Mouse (Mus musculus) adrenal gland, adult 8-10 months (tissue): ENCODE measurements at regions not wholly inside any gene's neighbourhood (a gene's known extent, or its start where the extent isn't known, plus 50 kb on each side); places are given as distances from the start of the nearest gene placed in this dataset.
"Not testable (repeated sequence)": the region's sequence is repeated elsewhere in the genome, so short reads cannot be mapped to it uniquely, and the experiment has no call there.

ENCODE experiments used
- DNase-seq: peaks from one replicate; pipeline ENCODE4 v3.0.0; 2022

DNA sequence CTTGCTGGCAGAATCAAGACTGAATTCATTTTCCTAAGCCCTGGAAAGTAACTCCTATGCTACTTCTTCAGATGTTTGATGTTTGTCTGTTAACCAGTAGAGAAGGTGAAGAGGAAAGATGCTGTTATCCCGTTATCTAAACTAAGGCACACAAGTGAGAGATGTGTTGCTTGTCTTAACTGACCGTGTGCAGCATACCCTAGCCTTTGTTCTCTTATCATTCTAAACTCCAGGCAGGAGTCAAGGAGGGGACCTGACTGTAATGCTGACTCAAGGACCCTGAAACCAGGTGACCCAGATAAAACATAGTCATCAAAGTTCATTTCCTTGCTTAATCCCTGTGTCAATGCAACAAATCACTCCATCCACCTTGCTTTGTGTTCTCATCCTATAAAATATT, 136.7 kb downstream of the Car2 start:
- DNase-seq: no peak

DNA sequence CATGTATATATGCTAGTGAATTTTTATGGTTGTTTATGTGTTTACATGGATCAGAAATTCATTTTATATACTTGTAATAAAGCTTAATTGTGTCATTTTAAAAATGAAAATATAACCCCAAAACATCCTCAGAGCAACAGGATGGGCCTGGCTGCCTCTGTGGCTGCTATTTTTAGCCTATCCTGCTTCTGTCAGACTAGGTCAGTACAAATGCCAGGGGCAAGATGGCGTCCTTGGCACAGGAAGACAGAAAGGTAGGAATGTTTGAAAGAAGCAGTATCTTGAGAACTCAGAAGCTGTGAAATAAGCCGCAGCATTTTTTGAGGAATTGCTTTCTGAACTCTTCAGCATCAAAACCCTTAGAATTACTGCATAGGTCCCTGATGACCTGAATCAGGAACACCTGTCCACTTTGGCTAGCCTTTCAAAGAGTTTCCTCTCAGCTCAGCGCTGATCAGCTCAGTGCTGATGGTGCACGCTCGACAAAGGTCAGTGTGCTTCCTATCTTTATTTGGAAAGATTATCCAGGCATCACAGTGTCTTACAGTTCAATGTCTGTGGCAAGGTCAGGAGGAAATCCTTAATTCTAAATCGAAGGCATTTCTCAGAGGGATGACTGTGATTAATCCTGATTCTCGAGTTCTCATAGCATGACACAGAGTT, 154.9 kb downstream of the Car2 start:
- peak; percentile 28 for DNase-seq

DNA sequence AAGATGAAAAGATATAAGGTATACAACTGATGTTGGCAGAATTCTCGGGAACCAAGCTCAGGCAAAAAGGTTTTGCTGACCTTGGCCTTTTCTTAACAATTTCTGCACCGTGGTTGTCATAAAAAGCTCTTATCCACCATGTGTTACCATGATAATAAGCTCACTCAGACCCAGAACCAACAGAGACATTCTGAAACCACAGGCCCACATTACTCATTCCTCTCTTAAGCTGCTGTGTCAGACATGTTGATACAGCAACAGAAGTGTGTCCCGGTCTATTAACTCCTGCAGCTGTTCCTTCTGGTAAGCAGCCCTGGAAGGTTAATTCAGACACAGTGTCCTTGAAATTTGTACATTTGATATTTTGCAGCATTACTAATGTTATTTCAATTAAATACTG, 167.9 kb downstream of the Car2 start:
- DNase-seq: no peak

DNA sequence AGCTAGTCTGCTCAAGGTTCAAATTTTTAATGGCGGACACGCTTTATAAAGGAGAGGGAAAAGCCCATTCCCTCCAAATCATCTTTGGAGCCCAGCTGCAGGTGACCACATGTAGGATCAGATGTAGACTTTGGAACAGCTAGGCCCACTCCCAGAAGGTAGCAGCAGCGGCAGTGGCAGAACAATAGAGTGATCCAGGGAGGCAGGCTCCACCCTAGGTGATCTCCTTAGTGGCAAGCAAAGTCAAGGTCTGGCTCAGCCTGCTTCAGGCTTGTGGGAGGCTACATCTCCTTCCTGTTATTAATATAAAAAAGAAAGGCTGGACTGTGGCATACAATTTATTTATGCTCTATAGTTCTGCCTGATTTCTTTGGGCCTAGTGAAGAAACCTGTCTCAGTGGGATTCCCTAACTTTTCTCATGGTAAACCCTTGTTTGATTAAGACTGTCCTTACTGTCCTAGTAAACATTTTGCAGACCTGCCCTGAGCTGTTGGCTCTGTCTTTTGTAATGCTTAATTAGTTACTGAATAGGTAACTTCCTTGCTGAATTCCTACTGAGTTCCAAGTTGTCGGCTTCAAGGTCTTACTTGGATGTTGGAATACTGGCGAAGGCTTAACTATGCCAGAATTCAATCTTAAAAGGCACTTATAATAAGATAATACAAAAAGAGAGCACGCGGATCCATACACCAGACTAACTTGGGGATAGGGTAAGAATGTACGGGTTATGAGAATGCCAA, 169.6 kb downstream of the Car2 start:
- not testable (repeated sequence) for DNase-seq

DNA sequence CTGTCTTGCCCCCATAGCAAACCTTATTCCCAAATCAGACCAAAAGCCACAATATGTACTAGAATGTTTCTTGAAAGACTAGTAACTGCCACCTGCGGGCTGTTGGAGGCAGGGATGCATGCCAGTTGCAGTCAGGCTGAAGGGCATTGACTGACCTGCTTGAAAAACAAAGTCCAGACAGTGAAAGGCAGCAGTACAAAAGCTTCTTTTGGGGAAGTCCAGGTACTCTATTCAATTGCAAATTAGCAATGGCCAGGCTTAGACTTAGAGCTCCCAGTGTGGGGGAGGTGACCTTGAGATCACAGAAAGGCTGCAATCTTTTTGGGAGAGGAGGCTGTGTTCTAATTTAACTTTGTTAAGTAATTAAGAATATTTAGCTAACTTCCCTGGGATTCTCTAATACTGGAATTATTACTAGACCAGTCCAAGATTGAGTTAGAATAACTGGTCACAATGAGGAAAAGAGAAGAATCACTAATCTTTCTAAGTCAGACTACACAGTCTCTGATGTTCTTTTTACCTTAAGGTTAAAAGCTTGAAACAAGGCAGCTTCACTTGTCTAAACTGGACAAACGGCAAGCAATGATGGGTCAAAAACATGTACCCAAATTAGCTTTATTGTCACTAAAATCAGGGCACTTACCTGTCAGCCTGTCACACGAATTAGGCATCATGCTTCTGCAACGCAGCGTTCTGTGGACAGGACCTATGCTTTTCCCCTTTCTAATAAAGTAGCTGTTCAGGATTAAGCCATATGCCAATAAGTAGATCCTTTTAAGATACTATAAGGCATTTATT, 170.9 kb downstream of the Car2 start:
- not testable (repeated sequence) for DNase-seq

DNA sequence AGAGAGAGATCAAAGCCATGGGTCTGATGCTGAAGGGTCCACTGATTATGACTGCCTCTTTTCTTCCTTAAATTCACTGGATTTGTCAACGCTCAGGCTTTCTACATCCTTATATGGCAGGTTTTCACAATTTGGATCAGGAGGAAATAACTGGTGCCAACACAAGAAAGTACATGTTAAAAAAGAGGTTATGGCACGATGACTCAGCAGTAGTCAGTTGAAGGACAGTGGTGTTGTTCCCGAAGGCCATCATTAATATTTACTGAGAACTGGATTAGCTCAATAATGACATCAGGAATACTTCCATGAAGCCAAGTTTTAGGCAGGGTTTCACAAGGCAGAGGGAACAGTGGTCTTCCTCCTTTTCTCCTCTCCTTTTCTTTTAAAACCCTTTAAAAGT, 179.6 kb downstream of the Car2 start:
- DNase-seq: no peak

DNA sequence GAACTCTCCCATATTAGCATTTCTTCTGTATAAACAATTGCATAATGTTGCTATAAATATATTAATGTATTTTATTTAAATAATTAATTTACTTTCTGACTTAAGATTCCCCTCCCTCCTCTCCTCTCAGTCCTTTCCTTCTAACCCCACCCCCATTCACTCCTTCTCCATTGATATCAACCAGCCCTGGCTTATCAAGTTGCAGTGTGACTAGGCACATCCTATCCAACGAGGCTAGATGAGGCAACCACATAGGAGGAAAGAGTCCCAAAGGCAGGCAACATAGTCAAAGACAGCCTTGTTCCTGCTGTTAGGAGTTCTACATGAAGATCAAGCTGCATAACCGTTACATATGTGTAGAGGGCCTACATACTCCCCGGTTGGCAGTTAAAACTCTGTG, 182.2 kb downstream of the Car2 start:
- DNase-seq: no peak

DNA sequence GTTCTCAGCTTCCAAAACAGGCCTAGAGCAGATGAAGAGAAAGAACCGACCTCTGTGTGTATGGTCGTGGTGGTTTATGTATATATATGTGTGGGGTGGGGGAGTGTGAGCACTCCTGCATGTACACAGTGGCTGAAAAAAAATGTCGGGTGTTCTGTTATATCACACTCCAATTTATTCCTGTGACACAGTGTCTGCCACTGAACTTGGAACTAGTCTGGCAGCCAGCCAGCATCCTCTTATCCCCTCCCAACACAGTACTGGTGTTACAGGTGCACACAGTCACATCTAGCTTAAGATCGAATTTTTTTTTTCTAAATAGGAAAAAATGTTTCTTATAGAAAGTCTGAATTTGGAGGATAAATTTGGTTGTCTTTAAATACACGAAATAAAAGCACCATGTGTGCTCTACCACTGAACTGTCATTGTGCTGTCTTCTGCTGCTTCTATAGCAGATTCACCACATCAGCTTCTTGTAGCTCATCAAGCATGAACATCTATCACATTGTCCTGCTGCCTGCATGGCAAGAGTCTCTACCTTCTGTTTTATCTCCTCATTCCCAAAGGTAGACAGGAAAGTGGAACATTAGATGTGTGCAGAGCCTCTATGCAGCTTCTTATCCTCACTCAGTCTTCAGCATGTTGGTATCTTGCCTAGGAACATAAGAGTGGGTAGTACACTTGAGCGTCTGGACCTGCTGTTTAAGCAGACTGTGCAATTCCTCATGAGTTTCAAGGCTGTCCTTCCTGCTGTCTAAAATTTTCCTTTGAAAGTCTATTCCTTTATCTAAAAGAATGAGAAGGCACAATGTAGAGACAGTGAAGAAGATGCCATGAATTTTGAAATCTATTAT, 185.2 kb downstream of the Car2 start:
- no peak for DNase-seq

DNA sequence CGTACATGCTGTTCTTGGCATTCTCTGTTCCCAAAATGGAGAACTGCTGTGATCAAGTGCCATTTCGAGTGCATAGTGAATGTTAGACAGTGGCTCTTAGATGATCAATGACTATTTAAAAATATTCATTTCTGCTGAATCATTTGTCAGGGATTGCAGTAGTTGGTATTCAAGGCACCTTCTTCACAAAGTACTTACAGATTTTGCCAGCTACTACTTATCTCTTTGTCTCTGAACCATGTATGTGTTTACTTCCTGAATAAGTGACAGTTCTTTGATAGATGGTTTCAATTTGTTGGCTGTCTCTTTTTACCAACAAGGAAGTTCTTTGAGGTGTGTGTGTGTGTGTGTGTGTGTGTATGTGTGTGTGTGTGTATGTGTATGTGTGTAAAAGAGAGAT, 187.3 kb downstream of the Car2 start:
- no peak for DNase-seq

DNA sequence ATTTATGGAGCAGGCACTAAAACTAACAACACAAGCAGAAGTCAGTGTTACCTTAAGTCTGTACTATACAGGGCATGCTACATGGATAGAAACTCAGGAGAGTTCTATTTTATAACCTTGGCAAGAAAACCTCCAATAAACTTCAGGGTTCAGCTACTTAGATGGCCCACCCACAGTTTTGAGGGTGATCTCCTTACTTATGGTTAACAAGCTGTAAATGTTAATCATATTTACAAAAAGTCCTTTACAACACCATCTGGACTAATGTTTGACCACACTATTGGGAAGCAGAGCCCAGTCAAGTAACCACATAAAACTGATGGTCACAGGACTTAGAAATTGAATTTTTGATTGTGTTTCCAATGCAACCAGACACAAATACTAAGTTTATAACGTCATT, 187.8 kb downstream of the Car2 start:
- DNase-seq: no peak

DNA sequence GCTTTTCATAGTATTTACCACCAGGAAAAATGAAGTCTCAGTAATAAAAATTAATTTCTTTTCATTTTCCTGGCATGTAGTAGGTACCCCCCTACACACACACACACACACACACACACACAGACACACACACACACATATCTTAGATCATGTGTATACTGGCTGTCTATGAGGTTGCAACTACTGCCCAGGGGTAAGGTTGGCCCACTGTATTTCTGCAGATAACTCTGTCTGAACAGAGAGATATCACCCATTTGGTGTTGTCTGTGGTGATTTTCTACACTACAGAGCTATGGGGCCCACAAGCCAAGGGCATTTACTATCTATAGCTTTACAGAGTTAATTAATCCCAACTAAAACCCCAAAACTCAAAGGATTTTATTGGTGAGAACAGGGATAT, 188.9 kb downstream of the Car2 start:
- no peak for DNase-seq

DNA sequence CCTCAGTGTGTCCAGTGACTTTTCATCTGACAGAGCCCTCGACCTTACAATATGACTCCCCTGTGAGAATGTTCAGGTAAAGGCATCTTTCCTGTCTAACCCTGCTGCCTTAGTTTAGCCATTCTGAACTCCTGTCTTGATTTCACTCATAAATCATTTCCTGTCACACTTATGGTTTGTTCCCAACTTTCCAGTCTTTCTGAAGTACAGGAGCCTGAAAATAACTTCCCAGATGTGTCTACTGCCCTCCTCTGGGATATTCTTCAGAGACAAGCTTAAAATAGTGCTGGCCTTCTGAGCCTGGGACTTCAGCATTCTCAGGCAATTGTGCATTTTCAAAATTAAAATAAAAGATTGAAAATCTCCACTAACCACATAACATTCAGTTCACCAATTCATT, 204.1 kb downstream of the Car2 start:
- no peak for DNase-seq

DNA sequence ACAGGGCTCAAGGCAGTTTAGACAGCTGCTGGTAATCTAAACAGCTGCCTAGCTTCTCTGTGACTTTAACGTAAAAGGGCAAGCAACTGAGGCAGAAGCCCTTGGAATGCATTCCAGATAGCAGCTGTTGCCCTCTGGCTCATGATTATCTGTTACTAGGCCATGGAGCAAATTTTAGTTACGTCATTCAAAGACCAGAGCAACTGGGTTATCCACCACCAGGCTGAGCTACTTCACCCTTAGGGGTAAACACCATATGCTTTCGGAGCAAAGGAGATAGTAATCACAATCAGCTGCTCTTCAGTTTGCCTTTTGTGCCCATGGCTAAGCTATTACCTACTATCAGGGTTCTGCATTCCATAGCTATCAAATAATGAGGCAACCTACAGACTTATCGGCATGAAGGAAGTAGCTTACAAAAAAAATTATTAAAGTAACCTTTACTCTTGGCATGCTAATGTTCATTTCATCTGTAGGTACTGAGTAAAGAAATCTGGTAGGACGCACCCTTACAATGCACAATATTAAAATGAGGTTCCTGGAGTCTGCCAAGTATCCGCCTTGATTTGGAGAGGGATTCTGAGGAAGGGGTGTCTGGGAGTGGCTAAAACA, 212.2 kb downstream of the Car2 start:
- DNase-seq: no peak

DNA sequence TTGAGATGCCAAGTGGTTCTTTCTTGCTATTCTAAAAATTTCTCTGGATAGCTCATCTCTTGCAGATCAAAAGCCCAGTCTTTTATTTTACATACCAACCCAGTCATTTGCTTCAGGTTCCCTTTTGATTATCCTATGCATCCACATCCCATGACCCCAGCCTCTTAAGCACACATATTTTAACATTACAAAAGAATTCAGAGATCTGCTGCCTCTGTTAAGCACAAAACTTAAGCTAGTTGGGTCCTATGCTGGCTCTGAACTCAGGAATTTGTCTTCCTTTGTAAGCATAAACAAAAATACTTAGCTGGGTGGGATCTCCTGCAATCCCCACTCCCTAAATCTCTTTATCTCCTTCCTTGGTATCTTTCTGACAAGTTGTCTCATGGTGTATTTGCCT, 212.9 kb downstream of the Car2 start:
- no peak for DNase-seq

DNA sequence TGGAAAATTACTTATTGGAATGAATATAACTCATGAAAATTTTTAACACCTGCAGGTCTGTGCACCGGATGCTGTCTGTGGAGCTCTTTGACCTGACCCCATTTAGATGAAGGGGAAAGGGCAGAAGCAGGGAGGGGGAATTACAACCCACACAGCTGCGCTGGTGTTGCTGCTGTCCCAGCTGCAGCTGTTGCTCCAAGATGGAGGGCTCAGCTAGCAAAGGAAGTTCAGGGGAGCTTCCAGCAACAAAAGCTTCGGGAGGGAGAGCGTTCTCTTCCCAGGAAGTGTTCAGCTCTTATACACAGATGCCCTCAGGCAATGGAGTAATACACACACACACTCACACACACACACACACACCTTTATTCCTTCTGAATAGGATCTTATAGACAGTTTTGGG, 219.6 kb downstream of the Car2 start:
- DNase-seq: no peak

DNA sequence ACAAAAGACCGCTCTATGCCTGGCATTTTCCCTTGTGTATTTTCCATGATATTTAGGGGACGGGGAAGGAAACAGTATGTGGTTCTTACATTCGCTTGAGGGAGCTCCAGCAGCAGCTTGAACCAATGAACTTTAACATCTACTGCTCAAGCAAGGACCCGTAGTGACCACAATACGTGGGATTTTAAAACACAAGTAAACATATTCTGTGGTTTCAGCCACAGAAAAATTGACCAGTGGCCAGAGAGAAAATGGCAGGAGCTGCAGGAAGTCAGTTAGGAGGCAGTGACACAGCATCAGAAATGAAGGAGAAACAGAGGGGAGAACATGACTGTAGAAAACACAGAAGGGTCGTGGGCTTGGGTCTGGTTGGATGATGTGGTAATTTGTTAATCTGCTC, 220.2 kb downstream of the Car2 start:
- DNase-seq: no peak

DNA sequence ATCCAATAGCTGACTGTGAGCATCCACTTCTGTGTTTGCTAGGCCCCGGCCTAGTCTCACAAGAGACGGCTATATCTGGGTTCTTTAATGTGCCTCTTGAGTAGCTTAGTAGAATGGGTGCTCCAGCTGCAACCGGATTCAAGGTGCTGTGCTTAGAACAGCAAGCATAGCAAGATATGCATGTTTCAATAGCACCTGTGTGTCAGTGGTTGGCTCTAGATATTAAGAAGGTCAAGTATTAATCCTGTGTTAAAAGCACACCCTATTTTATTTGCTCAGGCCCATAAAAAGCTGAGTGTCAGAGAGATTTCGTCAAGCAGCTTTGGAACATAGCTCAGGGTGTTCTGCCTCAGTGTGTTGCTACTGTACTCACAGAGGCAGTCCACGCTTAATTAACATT, 221.2 kb downstream of the Car2 start:
- DNase-seq: no peak

DNA sequence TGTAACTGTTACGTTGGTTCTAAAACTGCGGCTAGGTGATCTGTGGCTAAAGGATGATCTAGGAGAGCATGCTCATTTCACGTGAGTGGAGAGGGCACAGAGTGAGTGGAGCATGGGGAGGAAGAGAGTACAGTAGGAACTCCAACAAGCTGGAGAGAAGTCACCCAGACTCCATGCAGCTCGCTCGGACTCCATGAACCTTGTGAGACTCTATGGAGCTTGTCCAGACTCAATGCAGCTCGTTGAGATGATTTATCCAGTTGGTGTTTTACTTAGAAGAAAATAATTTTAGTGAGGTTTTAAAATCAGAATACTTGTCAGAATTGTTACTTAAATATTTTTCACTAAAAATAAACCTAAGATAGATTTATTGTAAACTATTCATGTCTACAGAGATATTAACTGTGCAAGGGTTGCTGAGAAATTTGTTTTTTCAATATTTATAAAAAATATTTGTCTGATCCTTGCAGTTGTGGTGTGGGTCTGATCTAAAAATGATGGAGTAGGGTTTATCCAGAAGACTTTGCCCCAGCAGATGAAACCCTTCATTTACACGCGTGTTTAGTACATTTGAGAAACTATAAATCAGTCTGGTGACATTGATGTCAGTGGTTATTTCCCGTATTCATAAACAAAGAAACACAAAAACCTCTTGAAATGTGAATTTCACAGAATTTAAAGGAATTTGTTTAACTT, 222.3 kb downstream of the Car2 start:
- no peak for DNase-seq

DNA sequence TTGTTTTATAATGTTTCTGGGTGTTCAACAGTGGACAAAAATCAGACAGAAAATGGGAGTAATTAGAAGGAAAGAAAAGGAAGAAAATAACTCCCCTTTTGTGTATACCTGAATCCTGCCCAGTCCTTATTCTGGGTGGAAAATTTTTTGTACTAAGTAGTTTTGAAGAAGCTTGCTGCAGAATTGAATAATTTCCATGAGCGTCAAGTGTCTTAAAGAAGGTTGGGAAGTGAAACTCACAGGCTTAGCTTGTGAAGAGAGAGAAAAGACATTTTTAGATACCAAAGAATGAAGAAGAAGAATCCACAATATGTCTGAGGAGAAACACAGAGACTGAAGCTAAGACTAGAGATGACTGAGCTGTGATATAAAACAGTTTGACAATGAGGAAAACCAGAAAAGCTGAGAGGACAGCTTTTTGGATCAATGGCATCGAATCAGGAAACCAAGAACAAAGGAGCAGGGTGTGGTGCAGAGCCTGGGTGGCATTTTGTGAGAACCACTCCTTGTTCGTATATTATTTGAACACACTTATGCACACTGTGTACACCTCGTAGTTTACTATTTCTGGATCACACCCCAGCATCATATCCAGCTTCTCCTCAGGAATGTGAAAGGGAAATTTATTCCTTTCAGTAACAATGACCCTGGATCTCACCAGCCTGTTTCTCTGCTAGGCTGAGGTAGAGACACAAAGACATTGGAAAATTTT, 221.9 kb downstream of the Gm9733 start:
- DNase-seq: no peak

DNA sequence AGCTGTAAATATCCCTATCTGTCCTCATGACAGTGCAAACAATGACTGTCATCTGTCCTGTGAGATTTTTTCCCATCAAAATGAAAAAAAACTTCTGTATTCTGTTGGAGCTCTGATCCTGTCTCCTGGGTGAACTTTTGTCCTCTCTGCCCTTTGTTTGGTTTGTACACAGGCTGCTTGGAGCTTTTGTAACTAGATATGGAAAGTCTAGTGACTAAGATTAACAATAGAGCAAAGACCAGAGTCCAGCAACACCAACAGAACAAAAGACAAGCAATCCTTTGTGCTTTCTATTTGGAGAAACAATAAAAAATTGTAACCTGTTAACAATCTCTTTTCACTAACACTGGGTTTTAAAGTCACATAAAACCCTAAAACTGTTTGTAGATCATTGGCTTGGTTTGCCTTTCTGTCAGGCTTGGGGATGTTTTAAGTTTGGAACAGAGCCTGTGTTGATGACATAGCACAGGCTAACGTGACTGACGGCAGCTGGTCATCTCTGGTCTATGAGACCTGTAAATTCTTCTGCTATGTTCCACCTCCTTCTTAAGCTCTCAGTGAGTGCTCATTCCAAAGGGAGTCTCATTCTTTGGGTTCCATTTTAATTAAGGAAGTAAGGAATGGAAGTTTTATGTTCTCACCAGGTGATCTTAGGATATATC, 219.8 kb downstream of the Gm9733 start:
- DNase-seq: no peak
